Mouse (Mus musculus) spleen, postnatal 4 days (tissue): Measurements from ENCODE around the gene Zfp385b.

Experiments
- DNase-seq, 2 experiments: peaks; one replicate each; pipeline ENCODE4 v3.0.0; 2022; ENCODE audit warnings: low spot score in 2 of 2

Zfp385b gene

DNA sequence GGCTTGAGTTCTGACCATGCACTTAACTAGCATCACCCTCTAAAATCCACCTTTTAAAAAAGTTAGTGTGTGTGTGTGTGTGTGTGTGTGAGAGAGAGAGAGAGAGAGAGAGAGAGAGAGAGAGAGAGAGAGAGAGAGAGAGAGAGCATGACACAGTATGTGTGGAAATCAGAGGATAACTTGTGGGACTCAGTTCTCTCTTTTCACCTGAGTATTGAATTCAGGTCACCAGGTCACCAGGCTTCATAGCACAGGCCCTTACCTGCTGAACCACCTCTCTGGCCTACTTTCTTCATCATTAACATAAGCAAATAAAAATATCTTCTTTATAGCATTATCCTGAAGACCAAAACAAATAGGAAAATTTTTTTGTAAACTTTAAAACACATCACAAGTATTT, at the start of gene Zfp385b:
Gene Zfp385b, minus strand, starts transcription at position 101 of the 400 bp plus-strand sequence.
- DNase-seq, result no peak

DNA sequence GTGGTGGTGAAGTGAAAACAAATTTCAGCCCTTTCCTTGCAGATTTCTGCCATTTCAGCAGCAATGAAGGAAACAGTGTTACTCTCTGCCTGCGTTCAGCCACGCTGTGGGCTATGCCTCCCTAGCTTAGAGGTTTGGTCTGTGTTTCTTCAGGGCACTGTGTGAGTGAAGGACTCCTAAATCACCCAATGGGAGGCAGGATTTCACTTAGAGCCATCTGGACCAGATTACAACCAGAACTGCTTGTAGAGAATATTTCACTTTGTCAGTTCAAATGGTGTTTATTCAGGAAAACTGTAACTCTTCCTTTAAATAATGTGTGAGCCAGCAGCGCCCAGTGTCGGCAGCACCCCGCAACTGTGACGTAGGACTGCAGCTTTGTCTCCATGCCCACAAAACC, 44.5 kb upstream of the Zfp385b start:
- no peak for DNase-seq

DNA sequence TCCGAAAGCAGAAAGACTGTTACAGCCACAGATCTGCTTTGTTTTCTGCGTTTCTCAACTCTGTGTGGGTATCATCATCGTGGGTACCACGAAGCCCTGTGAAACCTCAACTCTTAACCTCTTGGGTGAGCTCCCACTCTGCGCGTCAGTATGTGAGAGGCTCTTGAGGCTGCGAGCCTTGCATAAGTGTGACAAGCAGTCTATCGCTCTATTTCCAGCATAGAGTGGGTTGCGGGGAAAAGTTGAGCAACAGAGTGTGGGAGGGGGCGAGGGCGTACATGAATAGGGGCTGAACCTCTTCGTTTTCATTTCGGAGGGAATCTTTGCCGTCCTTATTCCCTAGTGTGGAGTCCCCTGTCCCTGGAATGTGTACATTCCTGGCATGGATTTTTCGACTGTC, 44.1 kb upstream of the Zfp385b start:
- DNase-seq, result no peak

DNA sequence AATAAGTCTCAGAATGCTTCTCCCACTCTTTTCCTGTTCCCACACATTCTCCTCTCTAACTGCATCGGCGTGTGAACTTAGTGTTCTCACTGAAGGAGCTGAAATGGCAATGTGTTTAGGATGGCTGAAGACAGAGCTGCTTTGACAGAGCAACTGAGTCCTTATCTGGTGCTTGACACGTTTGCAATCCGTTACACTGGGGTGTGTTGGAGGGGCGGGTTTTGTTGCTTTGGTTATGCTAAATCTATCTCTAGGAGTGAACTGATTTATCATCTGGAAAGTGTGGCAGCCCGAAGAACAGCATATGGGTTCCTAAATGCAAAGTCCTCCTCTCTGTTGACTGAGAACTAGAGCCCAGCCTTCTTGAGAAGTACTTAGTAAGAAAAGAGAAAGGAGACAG, 22.0 kb upstream of the Zfp385b start:
- no peak for DNase-seq

DNA sequence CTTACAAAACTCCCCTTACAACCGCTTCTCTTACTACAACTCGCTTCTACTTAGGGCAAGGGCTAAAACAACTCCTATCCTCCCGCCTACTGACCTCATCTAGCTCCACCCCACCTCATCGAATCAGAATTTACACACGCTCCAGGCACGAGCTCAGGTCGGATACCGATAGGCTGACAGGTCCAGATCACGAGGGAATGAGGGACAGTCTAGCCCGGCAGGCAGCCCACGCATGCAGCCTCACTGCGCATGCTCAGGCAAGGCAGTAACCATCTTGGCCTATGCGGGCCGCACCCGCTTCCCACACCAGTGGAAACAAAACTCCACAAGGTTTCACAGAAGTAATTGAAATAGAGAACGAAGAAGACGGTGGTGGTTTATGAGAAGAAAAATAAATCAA, 20.1 kb upstream of the Zfp385b start:
- DNase-seq, result no peak

DNA sequence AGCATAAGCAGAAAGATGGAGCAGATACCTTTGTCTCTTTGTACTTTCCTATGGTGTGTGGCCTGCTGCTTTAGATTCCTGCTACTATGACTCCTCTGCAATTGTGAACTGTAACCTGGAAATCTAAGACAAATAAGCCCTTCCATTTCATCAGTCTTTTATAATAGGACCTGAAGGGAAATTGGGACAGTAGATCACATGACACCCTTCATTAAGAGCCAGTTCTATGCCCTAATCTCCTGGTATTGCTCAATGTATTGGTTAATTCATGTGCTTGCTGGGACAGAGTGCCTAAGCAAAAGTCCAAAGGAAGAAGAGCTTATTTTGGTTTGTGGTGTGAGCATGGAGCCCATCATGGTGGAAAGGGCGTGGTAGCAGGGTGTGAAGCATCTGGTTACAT, 19.2 kb upstream of the Zfp385b start:
- DNase-seq, result no peak

DNA sequence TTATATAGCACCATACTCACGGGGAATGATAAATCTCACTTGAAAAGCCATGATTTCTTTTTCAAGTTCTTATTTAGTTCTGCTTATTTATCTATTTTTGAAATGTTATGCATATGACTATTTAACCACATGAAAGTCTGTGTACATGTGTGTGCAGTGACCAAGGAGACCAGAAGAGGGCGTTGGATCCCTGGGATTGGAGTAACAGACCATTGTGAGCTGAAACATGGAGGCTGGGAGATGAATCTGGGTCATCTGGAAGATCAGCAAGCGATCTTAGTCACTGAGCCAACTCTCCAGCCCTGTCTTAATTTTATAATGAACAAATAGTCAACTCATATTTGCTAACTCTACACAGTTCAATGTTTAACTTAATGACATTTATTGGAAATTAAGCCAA, 16.3 kb upstream of the Zfp385b start:
- no peak for DNase-seq

DNA sequence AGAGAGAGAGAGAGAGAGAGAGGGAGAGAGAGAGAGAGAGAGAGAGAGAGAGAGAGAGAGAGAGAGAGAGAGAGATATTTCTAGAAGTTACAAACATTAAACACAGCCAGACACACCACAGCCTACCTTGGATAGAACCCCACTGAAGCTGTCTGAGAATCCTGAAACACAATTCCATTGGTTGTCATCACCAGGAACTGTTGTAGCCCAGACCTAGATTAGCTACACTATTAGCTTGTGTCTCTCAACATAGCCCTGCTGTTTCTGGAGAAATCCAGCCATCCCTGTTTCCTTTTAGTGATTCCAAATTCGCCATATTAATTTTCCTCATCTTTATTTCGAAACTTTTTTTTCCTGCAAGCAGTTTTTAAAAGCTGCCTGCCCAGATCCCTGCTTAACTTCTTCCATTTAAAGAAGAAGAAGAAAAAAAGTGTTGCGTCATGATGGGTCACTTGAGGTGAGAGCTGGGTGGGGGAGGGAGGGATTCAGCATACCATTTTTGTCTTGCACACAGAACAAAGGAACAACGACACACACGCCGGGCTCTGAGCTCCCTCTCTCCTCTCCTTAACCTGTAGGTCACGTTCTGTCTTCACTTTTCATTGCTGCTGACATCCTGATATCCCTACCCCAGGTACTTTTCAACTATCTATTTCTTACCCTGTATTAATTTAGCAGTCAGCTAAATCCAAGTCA, 6.8 kb upstream of the Zfp385b start:
- no peak for DNase-seq

DNA sequence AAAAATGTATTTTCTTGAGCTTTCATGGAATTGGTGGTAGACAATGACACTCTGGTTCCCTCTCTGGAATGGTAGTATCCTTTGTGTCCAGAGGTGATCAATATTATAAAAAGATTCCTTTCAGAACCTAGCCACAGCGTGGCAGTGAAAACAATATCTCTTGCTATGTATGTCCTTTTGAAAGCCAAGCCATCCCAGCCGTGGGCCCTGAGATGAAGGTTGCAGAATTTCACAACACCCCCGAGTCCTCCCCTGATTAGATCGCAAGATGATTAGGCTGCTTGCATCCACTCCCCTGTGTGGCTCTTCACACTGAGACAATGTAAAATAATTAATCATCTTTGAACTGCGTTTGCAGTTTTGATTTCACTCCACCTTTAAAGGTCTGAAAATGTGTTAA, 3.6 kb upstream of the Zfp385b start:
- DNase-seq, result no peak

DNA sequence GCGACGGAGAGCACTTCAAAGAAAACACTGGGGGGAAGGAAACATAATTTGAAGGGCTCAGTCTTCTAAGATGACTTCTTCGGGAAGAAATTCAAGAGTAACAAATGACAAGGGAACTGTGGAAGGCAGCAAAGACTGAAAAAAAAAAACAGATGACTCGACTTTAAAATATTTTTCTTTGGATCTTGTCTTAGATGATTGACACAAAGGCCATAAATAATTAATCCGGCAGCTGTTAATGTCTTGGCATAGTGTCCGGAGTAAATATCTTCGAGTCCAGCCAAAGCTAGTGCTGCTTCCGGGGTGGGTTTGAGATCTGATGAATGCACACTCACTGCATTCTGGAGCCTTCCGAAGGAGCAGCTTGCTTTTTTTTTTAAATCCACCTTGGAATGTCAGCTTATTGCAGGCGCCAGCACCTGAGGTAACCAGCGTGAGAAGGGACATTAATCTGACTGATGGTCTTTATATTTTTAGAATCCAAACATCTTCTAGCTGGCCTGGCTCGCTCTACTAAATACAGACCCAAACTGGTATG, 2.0 kb downstream of the Zfp385b start:
- no peak for DNase-seq

DNA sequence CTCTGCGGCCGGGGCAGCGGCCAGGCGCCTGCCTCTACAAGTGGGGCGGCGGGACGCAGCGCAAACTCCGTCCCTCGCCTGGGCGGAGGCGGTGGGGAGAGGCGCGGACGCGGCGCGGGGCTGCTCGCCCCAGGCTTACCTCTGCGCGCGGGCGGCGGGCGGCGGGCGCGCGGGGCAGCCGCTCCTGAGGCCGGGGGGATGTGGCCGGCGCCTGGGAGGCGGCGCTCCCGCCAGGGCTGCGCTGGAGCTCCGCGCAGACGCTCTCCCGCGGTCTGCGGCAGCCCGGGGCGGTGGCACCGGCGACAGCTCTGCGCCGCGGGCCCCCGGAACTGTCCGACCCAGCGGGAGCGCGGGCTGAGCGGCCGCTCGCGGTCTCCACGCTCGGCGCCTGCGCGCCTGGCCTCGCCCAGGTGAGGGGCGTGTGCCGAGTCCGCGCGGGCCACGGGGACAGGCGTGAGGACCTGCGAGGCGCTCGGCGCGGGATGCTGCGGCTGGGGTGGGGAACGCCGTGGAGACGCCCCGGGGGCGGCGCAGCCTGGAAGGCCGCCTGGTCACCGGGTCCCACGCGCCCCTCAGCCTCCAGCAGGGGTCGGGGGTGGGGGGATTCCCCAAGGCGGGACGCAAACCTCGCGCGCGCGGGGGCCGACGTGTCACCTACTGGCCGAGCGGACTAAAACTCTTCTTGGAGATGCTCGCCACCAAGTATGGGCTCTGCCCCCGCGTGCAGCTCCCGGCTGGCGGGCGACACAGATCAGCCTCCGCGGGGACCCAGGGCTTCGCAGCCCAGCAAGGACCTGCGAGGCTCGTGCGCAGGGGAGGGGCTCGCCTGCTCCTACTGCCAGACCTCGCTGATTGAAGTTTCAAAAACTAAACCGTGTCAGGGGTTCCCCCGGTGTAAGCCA, 2.8 kb downstream of the Zfp385b start:
- no peak for DNase-seq

DNA sequence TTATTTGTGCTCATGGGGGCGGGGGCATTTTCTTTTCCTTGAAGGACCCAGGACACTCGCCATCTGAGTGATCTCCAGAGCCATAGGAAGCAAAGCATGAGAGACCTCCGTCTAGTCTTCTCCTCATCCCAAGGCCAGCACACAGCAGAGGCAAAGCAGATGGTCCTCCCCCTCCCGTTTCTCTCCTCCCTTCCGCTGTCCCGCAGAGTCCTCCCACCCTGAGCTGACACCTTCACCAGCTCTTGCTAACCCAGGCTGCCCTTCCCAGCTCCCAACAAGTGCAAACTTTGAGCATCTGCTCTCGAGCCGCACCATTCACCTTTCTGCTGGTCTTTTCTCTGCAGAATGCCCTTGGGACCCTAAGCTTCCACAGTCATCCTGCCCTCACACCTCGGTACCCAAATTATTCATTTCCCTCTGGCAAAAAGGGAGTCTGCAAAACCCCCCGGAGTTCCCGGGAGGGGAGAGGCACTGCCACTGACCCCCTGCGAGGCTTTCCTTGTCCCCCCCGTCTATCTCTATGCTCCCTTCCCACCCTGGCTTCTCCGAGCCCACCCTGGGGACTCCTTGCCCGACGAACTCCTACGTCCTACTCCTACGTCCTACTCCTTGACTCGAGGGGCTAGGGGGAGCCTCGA, 3.5 kb downstream of the Zfp385b start:
- DNase-seq, result no peak

DNA sequence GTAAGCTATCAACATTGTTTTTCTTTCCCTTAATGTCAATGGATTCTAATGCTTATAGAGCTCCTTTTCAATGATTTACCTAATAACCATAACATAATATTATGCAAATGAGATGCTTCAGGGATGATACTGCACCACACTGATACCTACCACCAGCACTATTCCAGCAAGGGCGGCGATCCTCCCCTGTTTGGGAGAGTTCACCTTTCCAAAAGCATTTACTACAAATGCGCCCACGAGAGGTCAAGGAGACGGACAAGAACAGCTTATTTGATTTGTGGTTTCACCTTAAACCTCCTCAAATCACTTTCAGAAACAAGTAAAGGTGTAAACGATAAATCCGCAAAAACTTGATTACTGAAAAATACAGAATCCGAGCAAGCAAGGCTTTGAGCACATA, 4.5 kb downstream of the Zfp385b start:
- DNase-seq, result no peak

DNA sequence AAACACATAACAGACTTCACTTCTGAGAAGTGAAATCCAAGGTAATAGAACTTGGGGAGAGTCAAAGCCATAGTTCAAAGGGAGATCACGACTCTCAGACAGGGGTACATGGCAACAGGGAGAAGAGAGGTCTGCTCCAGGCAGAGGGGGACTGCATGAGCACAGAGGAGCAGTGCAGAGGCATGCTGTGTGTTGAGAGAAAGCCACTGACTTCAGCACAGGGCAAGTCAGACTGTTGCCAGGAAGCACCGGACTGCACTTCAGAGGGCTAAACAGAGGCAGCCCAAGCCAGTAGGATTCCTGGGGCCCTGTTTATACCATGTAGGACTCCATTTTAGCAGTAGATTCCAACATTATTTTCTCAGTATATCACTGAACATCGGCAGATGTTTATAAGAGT, 6.4 kb downstream of the Zfp385b start:
- DNase-seq, result no peak

DNA sequence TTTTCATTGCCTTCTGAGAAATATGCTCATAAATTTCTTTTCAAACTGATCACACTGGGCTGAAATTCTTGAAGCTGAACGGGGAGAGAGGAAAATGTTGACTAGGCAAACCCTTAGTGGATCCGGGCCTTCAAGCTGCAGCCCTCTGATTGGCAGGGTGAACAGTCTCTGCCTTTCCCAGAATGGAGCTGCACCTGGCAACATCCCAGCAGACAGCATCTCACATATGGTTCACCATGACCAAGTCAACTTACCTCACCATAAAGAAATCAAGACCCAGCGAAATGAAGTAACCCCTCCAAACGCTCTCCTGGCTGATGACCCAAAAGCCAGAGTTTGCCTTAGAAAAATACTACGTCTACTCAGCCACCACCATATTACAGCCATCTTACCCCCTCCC, 8.7 kb downstream of the Zfp385b start:
- no peak for DNase-seq

DNA sequence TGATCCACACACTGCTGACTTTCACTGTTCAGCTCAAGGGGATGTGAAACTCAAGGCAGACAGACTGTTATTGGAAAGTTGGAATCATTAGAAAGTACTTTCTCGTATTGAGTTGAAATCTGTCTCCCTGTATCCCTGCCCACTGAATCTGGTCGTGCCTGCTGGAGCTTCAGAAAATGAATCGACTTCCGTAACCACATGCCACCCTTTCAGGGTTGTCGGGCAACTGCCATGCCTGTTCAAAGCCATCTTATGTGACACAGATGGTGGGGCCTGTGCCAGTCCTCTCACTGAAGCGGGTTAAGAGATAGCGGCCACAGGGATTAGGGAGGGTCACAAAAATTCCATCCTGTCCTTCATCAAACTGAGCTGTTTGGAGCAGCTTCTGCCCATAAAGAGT, 14.7 kb downstream of the Zfp385b start:
- no peak for DNase-seq

DNA sequence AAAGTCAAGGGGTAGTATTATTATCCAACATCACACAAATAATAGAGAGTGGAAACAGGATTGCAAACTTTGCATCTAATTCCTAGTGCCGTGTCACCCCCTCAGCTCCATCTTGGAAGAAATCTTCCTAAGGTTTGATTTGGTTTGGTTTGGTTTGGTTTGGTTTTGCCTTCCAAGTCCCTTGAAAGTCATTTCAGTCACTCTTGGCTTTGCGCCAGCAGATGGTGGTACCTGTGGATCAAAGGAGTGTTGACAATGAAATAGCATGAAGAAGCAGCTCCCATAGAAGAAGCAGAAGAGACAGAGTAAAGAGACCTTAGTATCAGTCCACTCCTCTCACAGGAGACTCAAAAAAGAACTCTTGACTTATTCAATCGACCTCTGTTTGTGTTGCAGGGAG, 17.1 kb downstream of the Zfp385b start:
- no peak for DNase-seq

DNA sequence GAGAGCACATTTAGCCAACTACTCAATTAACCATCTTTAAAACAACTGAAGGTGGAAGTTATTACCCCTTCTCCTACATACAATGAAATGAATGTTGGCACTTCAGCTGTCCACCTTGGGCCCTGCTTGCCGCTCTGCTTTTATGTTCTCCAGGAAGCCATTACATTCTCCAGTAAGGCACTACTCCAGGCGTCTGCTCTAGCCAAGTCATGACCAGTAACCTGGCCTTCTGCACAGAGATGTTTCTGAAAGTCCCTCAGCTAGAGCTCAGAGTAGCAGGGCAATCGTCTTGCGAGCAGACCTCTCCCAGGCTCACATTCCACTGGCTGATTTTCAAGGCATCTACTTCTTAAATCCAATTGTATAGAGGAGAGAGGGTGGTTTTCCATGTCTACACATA, 18.0 kb downstream of the Zfp385b start:
- DNase-seq, result no peak

DNA sequence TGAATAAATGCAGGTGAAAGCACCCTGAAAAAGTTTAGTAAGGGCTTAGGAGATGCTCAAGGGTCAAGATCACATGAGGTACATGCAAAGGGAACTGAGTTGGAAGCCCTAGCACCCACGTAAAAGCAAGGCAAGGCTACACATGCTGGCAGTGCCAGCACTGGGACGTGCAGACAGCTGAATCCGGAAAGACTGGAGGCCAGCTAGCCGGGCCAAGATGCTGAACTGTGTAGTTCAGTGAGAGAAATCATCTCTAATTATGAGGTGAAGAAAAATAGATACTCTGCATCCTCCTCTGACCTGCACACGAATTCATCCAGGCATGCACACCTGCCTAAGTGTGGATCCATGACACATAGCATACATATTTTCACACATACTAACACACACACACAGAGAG, 18.4 kb downstream of the Zfp385b start:
- no peak for DNase-seq

DNA sequence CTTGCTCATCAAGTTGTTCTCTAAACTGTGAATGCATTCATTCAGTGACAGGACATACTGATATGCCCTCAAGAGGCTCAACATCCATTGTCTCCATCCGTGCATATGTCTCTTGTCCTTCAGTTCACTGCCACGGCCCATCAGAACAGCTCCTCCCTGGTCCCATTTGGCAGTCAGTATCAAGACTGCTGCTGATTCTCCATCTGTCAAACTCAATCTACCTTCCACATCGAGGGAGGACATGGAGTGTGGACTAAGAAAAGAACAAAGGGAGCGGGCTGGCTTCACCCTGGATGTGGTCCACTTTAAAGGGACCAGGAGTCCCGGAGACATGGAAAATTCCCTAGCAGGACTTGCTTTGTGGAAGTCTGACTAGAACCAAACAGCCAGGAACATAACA, 22.2 kb downstream of the Zfp385b start:
- no peak for DNase-seq

DNA sequence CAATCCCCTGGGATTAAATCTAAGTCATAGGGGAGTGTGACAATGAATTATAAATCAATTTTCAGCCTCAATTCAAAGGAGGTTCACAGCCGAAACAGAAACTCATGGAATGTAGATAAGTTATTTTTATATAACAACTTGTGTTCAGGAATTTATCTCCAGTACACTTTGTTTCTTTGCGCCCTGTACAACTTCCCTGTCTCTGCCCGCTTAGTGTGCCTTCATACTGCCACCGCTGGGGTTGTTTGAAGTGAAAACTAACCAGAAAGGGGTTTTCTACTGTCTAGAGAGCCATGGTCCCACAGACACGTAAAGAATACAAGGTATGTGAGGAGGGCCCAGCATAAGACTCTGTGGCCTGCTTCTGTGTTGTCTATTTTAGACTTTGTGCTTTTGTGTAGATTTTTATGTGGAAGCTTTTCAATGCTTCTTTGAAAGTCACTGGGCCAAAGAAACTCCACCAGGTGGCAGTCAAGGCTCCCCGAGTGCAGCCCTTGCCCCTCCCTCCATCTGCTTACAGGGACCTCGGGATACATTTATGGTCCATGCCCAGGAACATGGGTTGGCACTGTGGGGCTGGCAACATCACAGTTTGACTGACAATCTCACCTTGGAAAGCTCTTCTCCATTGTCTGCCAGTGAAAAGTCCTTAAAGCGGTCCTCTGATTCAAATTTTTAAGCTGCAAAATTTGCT, 23.4 kb downstream of the Zfp385b start:
- DNase-seq, result no peak

DNA sequence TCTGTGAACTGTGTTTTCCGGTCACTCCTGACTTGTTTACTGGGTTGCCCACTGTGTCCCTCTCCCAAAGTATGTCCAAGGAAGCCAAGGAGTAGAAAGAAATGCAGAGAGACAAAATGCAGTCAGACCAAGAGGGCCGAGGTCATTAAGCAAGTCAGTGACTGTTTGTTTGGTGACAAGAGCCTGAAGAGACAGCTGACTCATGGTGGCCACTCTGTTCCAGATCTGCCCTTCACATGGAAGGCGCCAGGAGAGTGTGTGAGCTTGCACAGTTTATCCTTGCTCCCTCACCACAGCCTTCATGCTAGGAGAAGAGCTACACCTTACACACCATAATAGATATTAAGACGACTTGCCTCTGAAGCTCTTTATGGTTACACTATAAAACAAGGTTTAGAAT, 28.6 kb downstream of the Zfp385b start:
- no peak for DNase-seq
